Mouse (Mus musculus): Measurements from ENCODE around the gene Unc93b1. TPM values are rescaled to one million over a fixed set of nuclear protein-coding genes. Genes with fewer than 3 reads are reported as not detected.

Unc93b1 gene
- polyA plus RNA-seq (2017; shearing (Covaris generic)) = 37.5 TPM

DNA sequence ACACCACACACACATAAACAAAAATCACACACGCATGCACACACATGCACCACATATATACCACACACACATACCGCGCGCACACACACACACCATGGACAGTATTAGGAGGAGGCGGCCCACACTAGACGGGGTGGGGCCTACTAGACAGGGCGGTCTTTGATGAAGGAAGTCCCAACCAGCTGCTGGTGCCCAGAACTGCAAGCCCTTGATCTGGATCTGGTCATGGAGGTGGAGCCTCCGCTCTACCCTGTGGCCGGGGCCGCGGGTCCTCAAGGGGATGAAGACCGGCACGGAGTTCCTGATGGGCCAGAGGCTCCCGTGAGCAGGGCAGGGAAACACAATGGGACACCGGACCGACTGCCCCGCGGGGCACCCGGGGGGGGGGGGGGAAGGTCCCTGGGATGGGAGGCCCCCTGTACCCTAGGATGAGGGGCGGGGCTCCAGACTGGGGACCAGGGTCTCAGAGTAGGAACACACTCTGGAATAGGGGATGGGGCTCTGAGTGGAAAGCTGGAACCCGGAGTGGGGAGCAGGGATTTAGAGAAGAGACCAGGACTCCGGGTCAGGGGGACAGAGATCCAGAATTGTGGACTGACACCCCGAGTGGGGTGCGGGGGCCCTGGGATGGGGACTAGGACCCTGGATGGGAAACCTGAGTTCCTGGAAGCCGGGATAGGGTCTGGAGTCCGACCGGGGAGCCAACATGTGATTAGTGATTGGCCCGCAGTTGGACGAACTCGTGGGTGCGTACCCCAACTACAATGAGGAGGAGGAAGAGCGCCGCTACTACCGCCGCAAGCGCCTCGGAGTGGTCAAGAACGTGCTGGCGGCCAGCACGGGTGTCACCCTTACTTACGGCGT is at the start of gene Unc93b1:
Gene Unc93b1 (plus strand): TSS at position 155 of the 864 bp plus-strand sequence.

DNA sequence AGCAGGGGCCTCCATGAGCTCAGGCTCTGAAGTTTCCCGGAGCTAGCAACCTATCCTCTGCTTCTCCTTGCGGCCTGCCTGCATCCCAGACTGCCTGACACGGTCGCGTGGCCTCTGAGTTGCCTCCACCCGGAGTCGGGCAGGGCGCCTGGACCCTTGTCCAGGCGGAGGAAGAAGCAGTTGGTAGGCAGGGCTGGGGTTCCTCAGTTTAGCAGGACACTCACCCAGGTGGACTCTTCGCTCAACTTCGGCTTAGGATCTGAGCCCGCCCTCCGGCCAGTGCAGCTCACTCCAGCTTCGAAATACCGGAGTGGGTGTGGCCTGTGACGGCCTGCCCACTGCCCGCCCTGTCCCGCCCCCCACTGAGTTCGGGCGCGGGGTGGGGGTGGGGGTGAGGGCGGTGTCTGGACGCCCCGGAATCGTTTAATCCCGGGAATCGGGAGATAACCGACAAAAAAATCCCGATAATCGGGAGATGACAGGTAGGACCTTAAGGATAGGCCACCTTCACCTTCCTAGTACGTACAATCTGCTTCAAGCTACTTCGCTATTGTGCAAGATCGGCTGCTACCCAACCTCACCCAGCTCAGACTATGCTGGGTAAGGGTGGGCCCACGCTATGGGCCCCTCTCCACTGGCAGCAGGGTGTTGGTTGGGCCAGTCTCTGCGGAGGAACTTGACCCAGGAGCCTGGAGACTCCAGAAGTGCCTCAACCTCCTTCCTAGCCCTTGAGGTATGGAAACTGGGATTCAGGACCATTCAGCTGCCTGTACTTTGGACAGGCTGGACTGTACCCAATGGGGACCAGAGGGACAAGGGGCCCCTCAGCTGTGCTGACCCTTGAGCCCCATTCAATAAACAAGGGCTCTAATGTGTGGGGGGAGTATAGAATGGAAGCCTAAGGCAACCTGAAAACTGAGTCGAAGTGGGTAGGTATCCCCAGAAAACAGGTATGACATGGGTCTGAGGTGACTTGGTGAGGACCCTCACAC is 27.9 kb upstream of the Unc93b1 start, which contains the start of gene Tcirg1:
Gene Tcirg1 (minus strand): TSS at position 339 of the 992 bp plus-strand sequence.

DNA sequence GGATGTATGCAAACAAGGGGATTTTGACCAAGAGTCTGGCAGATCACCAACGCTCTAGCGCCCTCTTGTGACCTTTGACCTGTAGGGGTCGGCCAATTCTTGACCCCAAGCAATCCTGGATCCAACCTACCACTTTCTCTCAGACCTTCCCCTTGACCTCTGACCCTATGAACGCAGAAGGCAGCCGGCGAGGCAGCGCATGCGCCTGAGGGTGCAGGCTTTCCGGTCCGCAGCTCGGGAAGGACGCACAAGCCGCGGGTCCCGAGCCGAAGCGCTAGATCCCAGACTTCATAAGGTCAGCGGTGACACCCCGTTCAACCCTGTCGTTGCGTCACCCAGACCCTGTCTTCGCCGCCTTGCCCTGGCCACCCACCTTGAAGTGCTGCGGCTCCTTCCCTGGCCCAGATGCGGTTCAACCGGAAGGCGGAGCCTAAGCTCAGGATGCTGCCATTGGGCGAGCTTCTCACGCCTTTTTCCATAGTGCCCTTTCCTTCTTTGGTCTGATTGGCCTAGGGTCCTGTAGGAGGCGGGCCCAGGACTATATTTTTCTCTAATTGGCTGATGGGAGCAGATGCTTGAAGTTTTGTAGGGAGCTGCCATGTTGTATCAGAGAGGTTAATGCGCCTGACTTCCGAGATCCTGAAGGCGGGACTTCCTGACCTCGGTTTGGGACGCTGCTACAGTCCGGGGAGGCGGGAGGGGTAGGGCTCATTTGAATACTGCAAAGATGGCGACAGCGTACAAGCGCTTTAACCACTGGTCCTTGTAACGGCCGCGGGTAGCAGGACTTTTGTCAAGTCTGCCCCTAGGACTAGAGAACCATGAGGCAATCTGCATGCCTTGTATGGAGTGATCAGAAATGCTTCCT is 22.4 kb upstream of the Unc93b1 start, which contains the start of gene Ndufs8:
Gene Ndufs8 (minus strand): TSS at position 438 of the 868 bp plus-strand sequence.

DNA sequence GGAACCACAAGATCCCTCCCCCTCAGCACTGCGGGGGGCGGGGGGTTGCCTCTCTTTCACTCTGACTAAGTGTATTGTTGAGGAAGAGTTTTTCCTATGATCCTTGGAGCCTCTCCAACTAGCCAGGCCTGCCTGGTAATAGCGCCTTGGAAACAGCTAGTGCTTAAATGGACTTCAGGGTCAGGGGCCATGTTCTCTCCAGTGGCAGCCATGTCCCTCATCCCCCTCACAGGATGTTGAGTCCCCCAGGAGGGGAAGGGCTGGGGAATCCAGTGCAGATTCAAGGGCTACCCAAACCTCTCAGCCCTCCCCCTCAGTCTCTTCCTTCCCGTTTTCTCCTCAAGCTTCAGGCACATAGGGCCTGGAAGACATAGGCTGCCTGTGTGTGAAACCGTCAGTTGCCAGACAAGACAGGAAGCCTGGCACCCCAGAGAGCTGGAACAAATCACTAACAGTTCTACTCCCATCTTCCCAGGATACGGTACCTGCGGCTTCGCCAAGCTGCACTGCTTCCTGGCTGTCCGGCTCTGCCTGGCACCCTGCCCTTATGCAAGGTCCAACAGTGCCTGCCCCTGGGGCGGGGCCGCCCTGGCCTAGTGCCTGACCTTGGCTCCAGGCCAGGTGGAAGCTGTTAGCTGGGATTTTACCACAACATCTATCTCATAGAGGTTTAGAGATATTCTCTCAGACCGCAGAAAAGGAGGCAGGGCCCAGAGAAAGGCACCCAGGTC is 5.6 kb upstream of the Unc93b1 start, which contains the start of gene Aldh3b1:
Gene Aldh3b1 (minus strand): TSS at position 598 of the 731 bp plus-strand sequence.

DNA sequence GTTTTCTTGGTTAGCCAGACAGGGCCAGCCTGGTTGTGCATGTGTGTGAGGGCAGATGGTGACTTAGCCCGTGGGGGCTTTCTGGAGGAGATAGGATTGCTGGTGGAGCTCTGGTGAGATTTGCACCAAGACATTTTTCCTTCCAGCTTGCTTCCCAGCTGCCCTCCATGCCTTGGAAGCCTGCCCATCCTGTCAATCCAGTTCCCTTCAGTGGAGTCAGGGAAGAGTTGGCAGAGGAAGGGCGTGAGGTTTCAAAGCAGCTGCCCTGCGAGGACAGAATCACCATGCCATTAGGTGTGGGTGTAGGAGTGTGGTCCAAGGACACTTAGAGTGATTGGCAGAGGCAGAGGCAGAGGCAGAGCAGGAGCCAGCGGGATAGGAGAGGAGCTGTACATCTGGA is 23.5 kb downstream of the Unc93b1 start, which contains the start of gene Aldh3b3:
Gene Aldh3b3 (plus strand): TSS at position 176 of the 400 bp plus-strand sequence.

DNA sequence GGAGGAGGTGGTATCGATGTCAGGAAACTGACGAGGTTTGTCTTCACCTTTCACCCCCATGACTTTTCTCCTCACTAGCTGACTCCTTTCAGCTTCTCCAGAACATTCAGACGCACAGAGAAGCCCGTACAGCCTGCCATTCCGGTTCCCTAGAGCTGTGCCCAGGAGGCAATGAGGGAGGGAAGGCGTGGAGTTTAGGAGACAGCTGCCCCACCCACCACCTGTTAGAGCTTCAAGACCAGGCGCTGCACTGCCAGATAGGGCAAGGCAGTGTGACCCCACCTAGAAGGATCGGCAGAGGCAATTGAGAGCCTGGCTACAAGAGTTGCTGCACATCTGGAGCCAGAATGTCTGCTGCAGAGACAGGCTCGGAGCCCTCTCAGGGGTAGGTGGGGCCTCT is 37.2 kb downstream of the Unc93b1 start, which contains the start of gene Aldh3b2:
Gene Aldh3b2 (plus strand): TSS at position 100 of the 400 bp plus-strand sequence.

DNA sequence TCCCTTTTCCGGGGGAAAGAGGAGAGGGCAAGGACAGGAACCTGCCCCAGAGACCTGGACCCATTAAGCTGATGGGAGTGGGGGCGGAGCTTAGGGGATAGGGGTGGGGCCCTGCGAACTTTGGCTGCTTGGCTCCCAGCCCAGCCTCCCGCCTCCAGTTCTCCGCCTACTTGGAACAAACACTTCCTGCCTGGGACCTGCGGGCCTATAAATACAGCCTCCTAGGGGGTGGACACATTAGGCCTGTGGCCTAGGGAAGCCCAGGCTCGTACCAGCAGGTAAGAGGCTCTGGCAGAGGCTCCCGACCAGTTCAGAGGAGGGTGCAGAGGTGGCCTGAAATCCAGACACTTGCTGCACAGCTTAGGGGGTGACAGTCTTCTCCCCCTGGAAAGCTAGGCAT is 51.3 kb downstream of the Unc93b1 start, which contains the start of gene Acy3:
Gene Acy3 (plus strand): TSS at position 237 of the 400 bp plus-strand sequence.

DNA sequence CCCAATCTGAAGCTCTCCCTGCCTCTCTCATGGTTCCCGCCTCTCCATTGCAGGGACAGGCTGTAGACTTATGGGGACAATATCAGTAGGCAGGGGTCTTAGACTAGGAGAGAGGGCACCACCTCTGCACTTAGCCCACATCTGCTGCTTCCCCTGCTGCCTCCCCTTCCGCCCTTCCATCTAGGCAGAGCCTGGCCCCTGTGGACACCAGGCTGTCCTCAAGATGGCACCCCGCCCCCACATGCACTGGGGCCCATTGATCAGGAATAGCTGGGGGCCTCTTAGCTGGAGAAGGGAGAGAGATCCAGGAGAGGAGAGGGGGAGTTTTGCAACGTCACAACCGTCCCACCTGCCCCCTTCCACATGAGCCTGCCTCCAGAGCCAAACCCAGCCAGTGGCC is 57.4 kb downstream of the Unc93b1 start, which contains the start of gene Tbx10:
Gene Tbx10 (plus strand): TSS at position 337 of the 400 bp plus-strand sequence.

Other genes starting within 250 kb of the Unc93b1 start
- gene Lrp5, start 248.6 kb upstream of the Unc93b1 start, polyA plus RNA-seq (2017; shearing (Covaris generic)) = 0.38 TPM
- 6.6 TPM for gene 1810055G02Rik, start 226.9 kb upstream of the Unc93b1 start, polyA plus RNA-seq (2017; shearing (Covaris generic))
- gene Kmt5b, start 167.8 kb upstream of the Unc93b1 start, polyA plus RNA-seq (2017; shearing (Covaris generic)) = 88.9 TPM
- gene Chka, start 83.4 kb upstream of the Unc93b1 start, polyA plus RNA-seq (2017; shearing (Covaris generic)) = 16.3 TPM
- gene Tcirg1, start 28.1 kb upstream of the Unc93b1 start, polyA plus RNA-seq (2017; shearing (Covaris generic)) = 74.4 TPM
- 187 TPM for gene Ndufs8, start 22.4 kb upstream of the Unc93b1 start, polyA plus RNA-seq (2017; shearing (Covaris generic))
- 0.23 TPM for gene Aldh3b1, start 5.4 kb upstream of the Unc93b1 start, polyA plus RNA-seq (2017; shearing (Covaris generic))
- gene Aldh3b3, start 23.5 kb downstream of the Unc93b1 start, polyA plus RNA-seq (2017; shearing (Covaris generic)) = not detected
- not detected for gene Aldh3b2, start 37.1 kb downstream of the Unc93b1 start, polyA plus RNA-seq (2017; shearing (Covaris generic))
- 0.60 TPM for gene Acy3, start 51.4 kb downstream of the Unc93b1 start, polyA plus RNA-seq (2017; shearing (Covaris generic))
- gene Tbx10, start 57.6 kb downstream of the Unc93b1 start, polyA plus RNA-seq (2017; shearing (Covaris generic)) = not detected
- gene Nudt8, start 65.4 kb downstream of the Unc93b1 start, polyA plus RNA-seq (2017; shearing (Covaris generic)) = 17.6 TPM
- gene Gm49405, start 65.4 kb downstream of the Unc93b1 start, polyA plus RNA-seq (2017; shearing (Covaris generic)) = 2.0 TPM
- 3.5 TPM for gene Doc2g, start 68.1 kb downstream of the Unc93b1 start, polyA plus RNA-seq (2017; shearing (Covaris generic))
- 164 TPM for gene Ndufv1, start 77.6 kb downstream of the Unc93b1 start, polyA plus RNA-seq (2017; shearing (Covaris generic))
- 512 TPM for gene Gstp1, start 102.8 kb downstream of the Unc93b1 start, polyA plus RNA-seq (2017; shearing (Covaris generic))
- gene Gstp2, start 110.8 kb downstream of the Unc93b1 start, polyA plus RNA-seq (2017; shearing (Covaris generic)) = 2.0 TPM
- 96.6 TPM for gene Gstp3, start 124.4 kb downstream of the Unc93b1 start, polyA plus RNA-seq (2017; shearing (Covaris generic))
- gene Cabp2, start 146.4 kb downstream of the Unc93b1 start, polyA plus RNA-seq (2017; shearing (Covaris generic)) = not detected
- 799 TPM for gene Cdk2ap2, start 162.0 kb downstream of the Unc93b1 start, polyA plus RNA-seq (2017; shearing (Covaris generic))
- 330 TPM for gene Pitpnm1, start 164.8 kb downstream of the Unc93b1 start, polyA plus RNA-seq (2017; shearing (Covaris generic))
- 195 TPM for gene Aip, start 190.7 kb downstream of the Unc93b1 start, polyA plus RNA-seq (2017; shearing (Covaris generic))
- not detected for gene Gpr152, start 204.6 kb downstream of the Unc93b1 start, polyA plus RNA-seq (2017; shearing (Covaris generic))
- 0.41 TPM for gene Cabp4, start 208.8 kb downstream of the Unc93b1 start, polyA plus RNA-seq (2017; shearing (Covaris generic))
- gene Coro1b, start 213.4 kb downstream of the Unc93b1 start, polyA plus RNA-seq (2017; shearing (Covaris generic)) = 394 TPM
- gene Ptprcap, start 218.4 kb downstream of the Unc93b1 start, polyA plus RNA-seq (2017; shearing (Covaris generic)) = 1,480 TPM
- 49.1 TPM for gene Rps6kb2, start 228.2 kb downstream of the Unc93b1 start, polyA plus RNA-seq (2017; shearing (Covaris generic))
- gene Carns1, start 240.3 kb downstream of the Unc93b1 start, polyA plus RNA-seq (2017; shearing (Covaris generic)) = 36.9 TPM

Data from CD4-positive, CD25-positive, alpha-beta regulatory T cell (primary cell).